Comparison of ENCODE assay signal across 24 mouse cellular contexts in genomic region chr11:85814678-85815077, GRCm38 (mm10). TPM values are rescaled to one million over a fixed set of nuclear protein-coding genes. Genes with fewer than 3 reads are reported as not detected.
DNase-seq lines count a peak whose midpoint lies in the region; ATAC-seq lines count a peak whose summit lies in the region.
"Had no signal": no experiment of that assay in that cellular context is flagged by ENCODE, and none has a peak within 500 bp of the region (broad histone marks: within the 10 kb centered on the region; RNA-seq: fewer than 3 reads in every experiment).

No protein-coding gene starts in this region.

- no peak overlapping the region for H3K4me3 ChIP-seq in heart, embryonic 16.5 days (ENCODE audit: low read length)
- H3K4me3 ChIP-seq in brown adipose tissue, adult 24 weeks (ENCODE audit: insufficient read depth, low read depth, low read length): no peak overlapping the region
- H3K4me3 ChIP-seq in embryonic facial prominence, embryonic 10.5 days: no peak overlapping the region
- H3K4me3 ChIP-seq in limb, embryonic 12.5 days (replicated peaks): no peak overlapping the region
- H3K4me3 ChIP-seq in hindbrain, embryonic 13.5 days: no peak overlapping the region
- H3K4me3 ChIP-seq: embryonic facial prominence, embryonic 12.5 days; forebrain, embryonic 15.5 days; heart, embryonic 12.5 days; hindbrain, embryonic 10.5 days; hindbrain, embryonic 15.5 days had no signal

- peaks cover 21% of the 10 kb centered on the region for H3K4me1 ChIP-seq in heart, embryonic 16.5 days (ENCODE audit: control insufficient read depth, insufficient read depth, low read length)
- H3K4me1 ChIP-seq in brown adipose tissue, adult 24 weeks (ENCODE audit: control insufficient read depth, insufficient read depth, insufficient read length, low read length): no peaks in the 10 kb centered on the region
- H3K4me1 ChIP-seq in embryonic facial prominence, embryonic 10.5 days: peaks cover 94% of the 10 kb centered on the region
- peaks cover 66% of the 10 kb centered on the region for H3K4me1 ChIP-seq in limb, embryonic 12.5 days (replicated peaks)
- H3K4me1 ChIP-seq in hindbrain, embryonic 13.5 days (replicated peaks): peaks cover 15% of the 10 kb centered on the region
- H3K4me1 ChIP-seq: forebrain, embryonic 15.5 days; hindbrain, embryonic 15.5 days had no signal

- no peak for ATAC-seq in heart, embryonic 16.5 days (replicated peaks; ENCODE audit: extremely low read depth, insufficient read depth, low FRiP score)
- ATAC-seq in limb, embryonic 12.5 days (ENCODE audit: insufficient number of reproducible peaks, insufficient read depth, low FRiP score, low TSS enrichment, low read depth): no peak
- ATAC-seq in hindbrain, embryonic 13.5 days (ENCODE audit: low FRiP score): no peak
- ATAC-seq: forebrain, embryonic 15.5 days had no signal

- no peak for DNase-seq in heart, postnatal 4 days
- no peak for DNase-seq in embryonic facial prominence, embryonic 10.5 days (ENCODE audit: low spot score)
- DNase-seq: adrenal gland, adult 2 months; adrenal gland, postnatal 25 days; cerebellum, adult 8-10 months; cerebellum, postnatal 14 days; embryo, embryonic 11 days; gastrocnemius, postnatal 10 days; heart, postnatal 14 days; kidney, adult 2 months had no signal

- WGBS in heart, embryonic 16.5 days: 27% methylated on average over 4 of the region's 4 CpGs
- 22% methylated on average over 4 of the region's 4 CpGs for WGBS in embryonic facial prominence, embryonic 10.5 days
- 29% methylated on average over 4 of the region's 4 CpGs for WGBS in limb, embryonic 12.5 days
- 35% methylated on average over 4 of the region's 4 CpGs for WGBS in hindbrain, embryonic 13.5 days

- H3K9ac ChIP-seq in heart, embryonic 16.5 days (ENCODE audit: low read length): no peak overlapping the region
- H3K9ac ChIP-seq in limb, embryonic 12.5 days (replicated peaks): 0 out of 2 replicates have a peak overlapping the region, but pooled peaks have one; percentile 8
- H3K9ac ChIP-seq in hindbrain, embryonic 13.5 days: no peak overlapping the region
- H3K9ac ChIP-seq: embryonic facial prominence, embryonic 12.5 days; forebrain, embryonic 15.5 days; heart, embryonic 12.5 days; hindbrain, embryonic 15.5 days had no signal

- H3K4me2 ChIP-seq in heart, embryonic 16.5 days (ENCODE audit: low read depth, low read length): 0 out of 2 replicates have a peak overlapping the region, but pooled peaks have one; percentile 11
- no peak overlapping the region for H3K4me2 ChIP-seq in limb, embryonic 12.5 days
- H3K4me2 ChIP-seq in hindbrain, embryonic 13.5 days: no peak overlapping the region
- H3K4me2 ChIP-seq: embryonic facial prominence, embryonic 12.5 days; forebrain, embryonic 15.5 days; heart, embryonic 12.5 days; hindbrain, embryonic 15.5 days had no signal

- H3K9me3 ChIP-seq in heart, embryonic 16.5 days (replicated peaks; ENCODE audit: control insufficient read depth, low read length): no peaks in the 10 kb centered on the region
- H3K9me3 ChIP-seq in embryonic facial prominence, embryonic 10.5 days: no peaks in the 10 kb centered on the region
- H3K9me3 ChIP-seq in limb, embryonic 12.5 days: no peaks in the 10 kb centered on the region
- H3K9me3 ChIP-seq in hindbrain, embryonic 13.5 days: no peaks in the 10 kb centered on the region
- H3K9me3 ChIP-seq: embryonic facial prominence, embryonic 12.5 days; forebrain, embryonic 15.5 days; heart, embryonic 12.5 days; hindbrain, embryonic 10.5 days; hindbrain, embryonic 15.5 days had no signal

- H3K27me3 ChIP-seq in heart, embryonic 16.5 days (ENCODE audit: control insufficient read depth, insufficient read depth, low read length): peaks cover 13% of the 10 kb centered on the region
- peaks cover 58% of the 10 kb centered on the region for H3K27me3 ChIP-seq in embryonic facial prominence, embryonic 10.5 days (replicated peaks; ENCODE audit: low read depth, poor library complexity, severe bottlenecking)
- H3K27me3 ChIP-seq in limb, embryonic 12.5 days: peaks cover 42% of the 10 kb centered on the region
- peaks cover 17% of the 10 kb centered on the region for H3K27me3 ChIP-seq in hindbrain, embryonic 13.5 days
- H3K27me3 ChIP-seq: forebrain, embryonic 15.5 days; hindbrain, embryonic 15.5 days had no signal

- no peaks in the 10 kb centered on the region for H3K36me3 ChIP-seq in heart, embryonic 16.5 days (ENCODE audit: control insufficient read depth, insufficient read depth)
- no peaks in the 10 kb centered on the region for H3K36me3 ChIP-seq in embryonic facial prominence, embryonic 10.5 days (replicated peaks)
- H3K36me3 ChIP-seq in limb, embryonic 12.5 days: no peaks in the 10 kb centered on the region
- no peaks in the 10 kb centered on the region for H3K36me3 ChIP-seq in hindbrain, embryonic 13.5 days
- H3K36me3 ChIP-seq: embryonic facial prominence, embryonic 12.5 days; forebrain, embryonic 15.5 days; heart, embryonic 12.5 days; hindbrain, embryonic 10.5 days; hindbrain, embryonic 15.5 days had no signal

- H3K27ac ChIP-seq in heart, embryonic 16.5 days (ENCODE audit: low read length): no peak overlapping the region
- H3K27ac ChIP-seq in brown adipose tissue, adult 24 weeks (replicated peaks; ENCODE audit: low read depth, low read length): 0 out of 2 replicates have a peak overlapping the region, but pooled peaks have one; percentile 20
- peak overlapping the region; percentile 77 for H3K27ac ChIP-seq in embryonic facial prominence, embryonic 10.5 days (replicated peaks)
- no peak overlapping the region for H3K27ac ChIP-seq in limb, embryonic 12.5 days
- no peak overlapping the region for H3K27ac ChIP-seq in hindbrain, embryonic 13.5 days
- H3K27ac ChIP-seq: embryonic facial prominence, embryonic 12.5 days; forebrain, embryonic 15.5 days; hindbrain, embryonic 10.5 days; hindbrain, embryonic 15.5 days had no signal

RNA-seq across cellular contexts. Expression of gene Tbx2, which starts 17.7 kb away (rescaled TPM):
- polyA plus RNA-seq in heart, embryonic 16.5 days (2015; fragmentation: Nextera tagmentation; extraction: Ambion mirVana): 1.4 and 3.3 TPM in 2 replicates
- total RNA-seq in heart, postnatal 4 days (2021): 10 to 100 TPM; 11.3 to 11.5 TPM
- polyA plus RNA-seq in brown adipose tissue, adult 24 weeks (2012; ENCODE audit: insufficient read depth, insufficient read length, missing spikeins): 1.2 and 1.5 TPM in 2 replicates
- 9.9 and 10.9 TPM in 2 replicates for polyA plus RNA-seq in embryonic facial prominence, embryonic 10.5 days (2016; fragmentation: Nextera tagmentation; extraction: Ambion mirVana)
- 7.9 and 10.0 TPM in 2 replicates for polyA plus RNA-seq in limb, embryonic 12.5 days (2016; fragmentation: Nextera tagmentation; extraction: Ambion mirVana)
- polyA plus RNA-seq in hindbrain, embryonic 13.5 days (2015; fragmentation: Nextera tagmentation; extraction: Ambion mirVana): 1.6 and 1.7 TPM in 2 replicates

RNA-seq across cellular contexts. Expression of gene Gm11444, which starts 35.5 kb away (rescaled TPM):
- not detected in 2 replicates for polyA plus RNA-seq in heart, embryonic 16.5 days (2015; fragmentation: Nextera tagmentation; extraction: Ambion mirVana)
- total RNA-seq in heart, postnatal 4 days (2021): not detected
- not detected in 2 replicates for polyA plus RNA-seq in brown adipose tissue, adult 24 weeks (2012; ENCODE audit: insufficient read depth, insufficient read length, missing spikeins)
- polyA plus RNA-seq in embryonic facial prominence, embryonic 10.5 days (2016; fragmentation: Nextera tagmentation; extraction: Ambion mirVana): not detected in 2 replicates
- polyA plus RNA-seq in limb, embryonic 12.5 days (2016; fragmentation: Nextera tagmentation; extraction: Ambion mirVana): not detected in 2 replicates
- not detected in 2 replicates for polyA plus RNA-seq in hindbrain, embryonic 13.5 days (2015; fragmentation: Nextera tagmentation; extraction: Ambion mirVana)
- total RNA-seq: adrenal gland, adult 2 months; adrenal gland, postnatal 25 days; common myeloid progenitor, adult 5-6 weeks; ES-E14; gastrocnemius, postnatal 10 days; granulocyte monocyte progenitor cell, adult 5-6 weeks; heart, postnatal 14 days had no signal
- polyA plus RNA-seq: adrenal gland, adult 2 months; embryonic facial prominence, embryonic 12.5 days; forebrain, embryonic 11.5 days; forebrain, embryonic 15.5 days; frontal cortex, adult 2 months; heart, embryonic 12.5 days; hindbrain, embryonic 10.5 days; hindbrain, embryonic 15.5 days; kidney, adult 2 months had no signal

Comparison
In these comparisons a context has a peak if more than half of its experiments do, and no peak if none do; other contexts are left out.
1. H3K27ac ChIP-seq: peak in brown adipose tissue, adult 24 weeks (single experiment) and embryonic facial prominence, embryonic 10.5 days (single experiment); none in heart, embryonic 16.5 days (single experiment), limb, embryonic 12.5 days (single experiment) and hindbrain, embryonic 13.5 days (single experiment).